Mouse (Mus musculus) spleen, adult 2 months (tissue): ENCODE measurements around the gene Kctd2. TPM values are rescaled to one million over a fixed set of nuclear protein-coding genes. Genes with fewer than 3 reads are reported as not detected.

Source experiments
- DNase-seq, 2 experiments: peaks; one replicate each; pipeline versions ENCODE4 v3.0.0 to v3.0.0-alpha.2; 2012 to 2021; ENCODE audit warnings: low spot score in 2 of 2, low read depth in 1 of 2
- H3K27ac ChIP-seq: fragments of 200-500 bp; 2 replicates; pipeline ENCODE4 v1.5.1; 2012; ENCODE audit warnings: low read length, inconsistent platforms; ENCODE audit not compliant: insufficient read depth
- H3K27me3 ChIP-seq: fragments of 200-500 bp; 2 replicates; pipeline ENCODE4 v1.6.1; 2012; ENCODE audit warnings: mild to moderate bottlenecking, moderate library complexity, low read length, inconsistent platforms; ENCODE audit not compliant: control insufficient read depth, insufficient read depth
- H3K36me3 ChIP-seq: fragments of 200-500 bp; 2 replicates; pipeline ENCODE4 v1.6.1; 2012; ENCODE audit warnings: mild to moderate bottlenecking, low read length, inconsistent platforms; ENCODE audit not compliant: control insufficient read depth, insufficient read depth
- H3K4me1 ChIP-seq: fragments of 200-500 bp; 2 replicates; pipeline ENCODE4 v1.6.1; 2011; ENCODE audit warnings: inconsistent platforms; ENCODE audit not compliant: control insufficient read depth, insufficient read depth, insufficient read length
- H3K4me3 ChIP-seq: fragments of 200-500 bp; 2 replicates; pipeline ENCODE4 v1.5.1; 2011; ENCODE audit warnings: mild to moderate bottlenecking, inconsistent platforms; ENCODE audit not compliant: insufficient read depth, insufficient read length; ENCODE audit errors: extremely low read depth
- CTCF ChIP-seq: fragments of 200-500 bp; IDR thresholded peaks from 2 replicates; pipeline ENCODE4 v1.5.1; 2011; ENCODE audit warnings: mild to moderate bottlenecking, inconsistent platforms; ENCODE audit not compliant: insufficient read depth, insufficient read length, insufficient replicate concordance; ENCODE audit errors: extremely low read depth
- POLR2A ChIP-seq: fragments of 200-500 bp; IDR thresholded peaks from 2 replicates; pipeline ENCODE4 v1.6.1; 2011; ENCODE audit warnings: low read depth, low read length, inconsistent platforms
- WGBS: fragments of 180-500 bp; shearing (Covaris S2); methylation state at CpG from one replicate; pipeline ENCODE4 v1.1.7; 2018; 5-methylcytosine and 5-hydroxymethylcytosine counted together
- polyA plus RNA-seq: library from polyadenylated mRNA; depleted of rRNA; stranded (reverse); fragments of >200 nt; gene quantifications from 2 replicates; pipeline ENCODE4 v1.2.3, GENCODE M21; 2012

Gene Kctd2
- polyA plus RNA-seq, 1 experiment = 21.8 TPM

GRCm38 (mm10) chr11:115427482-115428331, 7.8 kb downstream of the Kctd2 start:
- TF ChIP-seq POLR2A (no peak), CTCF (peak; percentile 64; the same call in 1 of the 2 replicates)
- Histone ChIP-seq H3K27ac (peak overlapping the region; percentile 13; the same call in 1 of the 2 replicates), H3K27me3 (no peaks in the 10 kb centered on the region), H3K4me3 (no peak overlapping the region), H3K4me1 (no peaks in the 10 kb centered on the region), H3K36me3 (peaks cover 30% of the 10 kb centered on the region)
- WGBS = 58% methylated on average over 20 of the region's 20 CpGs
- DNase-seq = peak; percentile 47

GRCm38 (mm10) chr11:115429307-115429706, 9.4 kb downstream of the Kctd2 start:
- 84% methylated on average over 7 of the region's 7 CpGs for WGBS
- H3K36me3 ChIP-seq = peaks cover 30% of the 10 kb centered on the region
- no peak overlapping the region for H3K27ac ChIP-seq
- TF ChIP-seq CTCF (no peak), POLR2A (no peak)
- no peaks in the 10 kb centered on the region for H3K27me3 ChIP-seq
- DNase-seq = no peak
- H3K4me3 ChIP-seq = no peak overlapping the region
- H3K4me1 ChIP-seq = no peaks in the 10 kb centered on the region

DNA sequence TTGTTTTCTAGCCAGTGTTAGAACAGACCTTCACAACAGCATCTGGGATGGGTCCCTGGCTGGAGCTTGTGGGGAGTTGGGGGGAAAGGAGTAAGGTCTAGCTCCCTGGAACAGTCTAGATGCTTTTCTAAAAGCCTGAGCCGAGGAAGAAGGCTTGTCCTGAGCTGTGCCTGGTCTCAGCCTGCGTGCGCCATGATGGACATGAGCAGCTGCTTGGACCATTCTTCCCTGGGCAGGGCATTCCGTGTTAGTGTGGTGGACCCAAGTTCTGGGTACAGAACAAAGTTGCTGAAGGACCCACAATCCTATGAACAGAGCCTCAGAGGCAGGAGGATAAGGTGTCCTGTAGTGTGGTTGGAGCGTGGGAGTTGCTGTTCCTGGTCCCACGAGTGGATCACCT, 10.6 kb downstream of the Kctd2 start:
- peaks cover 25% of the 10 kb centered on the region for H3K36me3 ChIP-seq
- H3K27me3 ChIP-seq = no peaks in the 10 kb centered on the region
- H3K4me1 ChIP-seq = no peaks in the 10 kb centered on the region; the same call in 1 of the 2 replicates
- no peak overlapping the region for H3K27ac ChIP-seq
- TF ChIP-seq CTCF = no peak
- TF ChIP-seq POLR2A = no peak
- no peak overlapping the region for H3K4me3 ChIP-seq
- DNase-seq = no peak
- 94% methylated on average over 6 of the region's 6 CpGs for WGBS

- Histone ChIP-seq H3K27ac (no peak overlapping the region), H3K27me3 (no peaks in the 10 kb centered on the region; the same call in 1 of the 2 replicates)
- TF ChIP-seq POLR2A (no peak), CTCF (no peak)
These were observed 12.9 kb downstream of the Kctd2 start for GRCm38 (mm10) chr11:115432814-115433213.

DNA sequence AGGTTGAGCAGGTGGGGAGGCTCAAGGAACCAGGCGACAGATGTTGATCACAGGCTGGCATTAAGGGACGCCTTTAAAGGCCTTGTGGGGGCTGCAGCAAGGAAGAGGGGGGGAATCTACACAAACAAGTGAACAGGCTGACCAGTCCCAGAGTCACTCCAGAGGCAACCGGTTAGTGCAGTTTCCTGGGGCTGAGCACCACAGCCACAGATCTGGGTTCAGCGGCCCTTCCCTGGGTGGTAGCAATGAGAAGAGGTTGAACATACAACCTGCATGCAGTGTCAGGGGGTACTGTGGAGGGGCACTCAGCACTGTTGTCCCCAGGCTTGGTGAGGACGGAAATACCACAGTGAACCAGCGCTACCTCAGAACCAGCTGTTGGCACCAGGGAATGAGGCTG, 13.4 kb downstream of the Kctd2 start:
- DNase-seq = no peak
- TF ChIP-seq CTCF (no peak), POLR2A (no peak)
- Histone ChIP-seq H3K4me1 (no peaks in the 10 kb centered on the region; the same call in 1 of the 2 replicates), H3K36me3 (peaks cover 22% of the 10 kb centered on the region), H3K4me3 (no peak overlapping the region), H3K27ac (no peak overlapping the region), H3K27me3 (no peaks in the 10 kb centered on the region; the same call in 1 of the 2 replicates)
- 91% methylated on average over 6 of the region's 6 CpGs for WGBS

More at GRCm38 (mm10) chr11:115432814-115433213, 12.9 kb downstream of the Kctd2 start:
- H3K36me3 ChIP-seq = peaks cover 22% of the 10 kb centered on the region
- DNase-seq = no peak
- H3K4me3 ChIP-seq = no peak overlapping the region
- H3K4me1 ChIP-seq = no peaks in the 10 kb centered on the region; the same call in 1 of the 2 replicates
- WGBS = 88% methylated on average over 4 of the region's 4 CpGs

DNA sequence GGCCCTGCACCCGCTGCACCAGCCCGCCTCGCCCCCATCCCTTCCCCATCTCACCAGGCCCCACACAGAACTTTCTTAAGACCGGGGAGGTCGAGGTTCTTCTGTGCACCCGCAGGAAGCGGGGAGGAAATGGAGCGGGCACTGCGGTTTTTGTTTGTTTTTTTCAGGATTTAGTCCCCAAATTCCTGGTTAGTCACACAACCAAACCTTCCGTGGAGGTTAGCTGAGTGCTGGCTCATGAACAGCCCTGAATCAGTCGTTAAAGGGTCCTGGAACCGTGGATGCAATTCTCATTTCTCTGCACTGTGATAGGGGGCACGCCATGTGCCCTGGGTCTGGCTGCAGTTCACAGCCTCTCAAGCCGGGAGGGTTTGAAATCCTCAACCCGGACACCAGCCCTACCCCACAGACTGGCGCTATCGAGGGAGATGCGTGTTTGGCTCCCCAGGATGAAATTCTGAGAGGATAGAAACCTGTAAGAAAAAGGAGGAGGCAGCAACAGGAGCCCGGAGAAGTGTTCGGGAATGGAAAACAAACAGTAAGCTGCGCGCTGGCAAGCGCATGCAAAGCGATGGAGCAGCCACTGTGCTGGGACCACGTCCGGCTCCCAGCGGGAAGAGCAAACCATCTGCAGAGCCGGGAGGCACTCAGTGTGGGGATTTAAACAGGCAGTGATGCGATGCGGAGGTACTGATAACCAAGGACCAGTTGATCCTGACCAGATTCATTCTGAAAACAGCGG, 15.8 kb downstream of the Kctd2 start:
- Histone ChIP-seq H3K27ac (no peak overlapping the region), H3K4me1 (no peaks in the 10 kb centered on the region; the same call in 1 of the 2 replicates), H3K4me3 (no peak overlapping the region), H3K36me3 (peaks cover 7% of the 10 kb centered on the region; the same call in 1 of the 2 replicates), H3K27me3 (no peaks in the 10 kb centered on the region; the same call in 1 of the 2 replicates)
- no peak for DNase-seq
- TF ChIP-seq POLR2A (no peak), CTCF (no peak)
- 29% methylated on average over 31 of the region's 31 CpGs for WGBS

GRCm38 (mm10) chr11:115437571-115438122, 17.7 kb downstream of the Kctd2 start:
- H3K4me3 ChIP-seq = no peak overlapping the region
- no peak for TF ChIP-seq CTCF
- no peak for TF ChIP-seq POLR2A
- DNase-seq = no peak
- no peaks in the 10 kb centered on the region; the same call in 1 of the 2 replicates for H3K27me3 ChIP-seq
- no peaks in the 10 kb centered on the region for H3K36me3 ChIP-seq
- no peaks in the 10 kb centered on the region; the same call in 1 of the 2 replicates for H3K4me1 ChIP-seq
- WGBS = 75% methylated on average over 5 of the region's 5 CpGs
- no peak overlapping the region for H3K27ac ChIP-seq
